Mouse (Mus musculus): Measurements from ENCODE around the gene Tmed8. TPM values are rescaled to one million over a fixed set of nuclear protein-coding genes. Genes with fewer than 3 reads are reported as not detected.

The Tmed8 gene
- 6.7 and 7.1 TPM in 2 replicates for polyA plus RNA-seq (2012; rRNA removed)

- peak; percentile 84 for DNase-seq
- peak within 1 kb of the TSS; percentile 89 for H3K4me3 ChIP-seq (ENCODE audit: insufficient read depth, low read depth, low read length)
- peaks cover 8% of the 10 kb centered on the region; the same call in 1 of the 2 replicates for H3K4me1 ChIP-seq (ENCODE audit: control insufficient read depth, insufficient read depth, low read length)
- TF ChIP-seq POLR2A (IDR thresholded peaks at IDR 0.05; ENCODE audit: low read depth, low read length) (no peak), CTCF (conservative IDR thresholded peaks at IDR 0.05; ENCODE audit: insufficient read depth, insufficient read length, low read depth, low read length) (no peak)
- no peaks in the 10 kb centered on the region for H3K27me3 ChIP-seq (replicated peaks; ENCODE audit: control insufficient read depth, insufficient read depth, low read length)
- peak within 1 kb of the TSS; percentile 29 for H3K27ac ChIP-seq (ENCODE audit: insufficient read depth, low read depth, low read length)
- no peaks in the 10 kb centered on the region for H3K36me3 ChIP-seq (ENCODE audit: control insufficient read depth, insufficient read depth, low read length)
- WGBS: under 1% methylated on average over 69 of the region's 70 CpGs
Measured at GRCm38 (mm10) chr12:87199973-87200586, at the start of gene Tmed8. TSS of gene Tmed8 (minus strand) at chr12:87200454.

GRCm38 (mm10) chr12:87238632-87239031, 38.4 kb upstream of the Tmed8 start, which contains the start of gene Noxred1:
TSS of gene Noxred1 (minus strand) at chr12:87238732.
- H3K36me3 ChIP-seq (ENCODE audit: control insufficient read depth, insufficient read depth, low read length): peaks cover 11% of the 10 kb centered on the region
- WGBS: 95% methylated on average over 1 of the region's 1 CpGs
- no peak within 1 kb of the TSS for H3K27ac ChIP-seq (ENCODE audit: insufficient read depth, low read depth, low read length)
- H3K27me3 ChIP-seq (replicated peaks; ENCODE audit: control insufficient read depth, insufficient read depth, low read length): no peaks in the 10 kb centered on the region
- TF ChIP-seq CTCF (conservative IDR thresholded peaks at IDR 0.05; ENCODE audit: insufficient read depth, insufficient read length, low read depth, low read length) (no peak), POLR2A (IDR thresholded peaks at IDR 0.05; ENCODE audit: low read depth, low read length) (no peak)
- H3K4me1 ChIP-seq (ENCODE audit: control insufficient read depth, insufficient read depth, low read length): no peaks in the 10 kb centered on the region
- H3K4me3 ChIP-seq (ENCODE audit: insufficient read depth, low read depth, low read length): no peak within 1 kb of the TSS
- no peak for DNase-seq

- TF ChIP-seq POLR2A (IDR thresholded peaks at IDR 0.05; ENCODE audit: low read depth, low read length) (no peak), CTCF (conservative IDR thresholded peaks at IDR 0.05; ENCODE audit: insufficient read depth, insufficient read length, low read depth, low read length) (no peak)
- H3K36me3 ChIP-seq (ENCODE audit: control insufficient read depth, insufficient read depth, low read length): peaks cover 9% of the 10 kb centered on the region
- DNase-seq: no peak
- no peaks in the 10 kb centered on the region for H3K4me1 ChIP-seq (ENCODE audit: control insufficient read depth, insufficient read depth, low read length)
- no peak overlapping the region for H3K27ac ChIP-seq (ENCODE audit: insufficient read depth, low read depth, low read length)
- H3K27me3 ChIP-seq (replicated peaks; ENCODE audit: control insufficient read depth, insufficient read depth, low read length): no peaks in the 10 kb centered on the region
- WGBS: 82% methylated on average over 5 of the region's 5 CpGs
- no peak overlapping the region for H3K4me3 ChIP-seq (ENCODE audit: insufficient read depth, low read depth, low read length)
Measured at GRCm38 (mm10) chr12:87236882-87237483, 36.7 kb upstream of the Tmed8 start.

- TF ChIP-seq CTCF (conservative IDR thresholded peaks at IDR 0.05; ENCODE audit: insufficient read depth, insufficient read length, low read depth, low read length) (no peak), POLR2A (IDR thresholded peaks at IDR 0.05; ENCODE audit: low read depth, low read length) (no peak)
- Histone ChIP-seq H3K27me3 (replicated peaks; ENCODE audit: control insufficient read depth, insufficient read depth, low read length) (no peaks in the 10 kb centered on the region), H3K36me3 (ENCODE audit: control insufficient read depth, insufficient read depth, low read length) (no peaks in the 10 kb centered on the region), H3K4me1 (ENCODE audit: control insufficient read depth, insufficient read depth, low read length) (no peaks in the 10 kb centered on the region), H3K27ac (ENCODE audit: insufficient read depth, low read depth, low read length) (no peak overlapping the region), H3K4me3 (ENCODE audit: insufficient read depth, low read depth, low read length) (no peak overlapping the region)
- DNase-seq: no peak
Measured at GRCm38 (mm10) chr12:87230379-87230895, 30.2 kb upstream of the Tmed8 start.

GRCm38 (mm10) chr12:87229633-87230032, 29.4 kb upstream of the Tmed8 start:
- H3K4me3 ChIP-seq (ENCODE audit: insufficient read depth, low read depth, low read length): no peak overlapping the region
- H3K4me1 ChIP-seq (ENCODE audit: control insufficient read depth, insufficient read depth, low read length): no peaks in the 10 kb centered on the region
- no peaks in the 10 kb centered on the region for H3K27me3 ChIP-seq (replicated peaks; ENCODE audit: control insufficient read depth, insufficient read depth, low read length)
- no peak for DNase-seq
- no peak overlapping the region for H3K27ac ChIP-seq (ENCODE audit: insufficient read depth, low read depth, low read length)
- TF ChIP-seq CTCF (conservative IDR thresholded peaks at IDR 0.05; ENCODE audit: insufficient read depth, insufficient read length, low read depth, low read length) (no peak), POLR2A (IDR thresholded peaks at IDR 0.05; ENCODE audit: low read depth, low read length) (no peak)
- 87% methylated on average over 2 of the region's 2 CpGs for WGBS
- H3K36me3 ChIP-seq (ENCODE audit: control insufficient read depth, insufficient read depth, low read length): no peaks in the 10 kb centered on the region

GRCm38 (mm10) chr12:87226801-87227200, 26.5 kb upstream of the Tmed8 start:
- H3K27me3 ChIP-seq (replicated peaks; ENCODE audit: control insufficient read depth, insufficient read depth, low read length): no peaks in the 10 kb centered on the region
- H3K4me1 ChIP-seq (ENCODE audit: control insufficient read depth, insufficient read depth, low read length): no peaks in the 10 kb centered on the region
- H3K4me3 ChIP-seq (ENCODE audit: insufficient read depth, low read depth, low read length): no peak overlapping the region
- TF ChIP-seq POLR2A (IDR thresholded peaks at IDR 0.05; ENCODE audit: low read depth, low read length) (no peak), CTCF (conservative IDR thresholded peaks at IDR 0.05; ENCODE audit: insufficient read depth, insufficient read length, low read depth, low read length) (no peak)
- no peak for DNase-seq
- 76% methylated on average over 7 of the region's 7 CpGs for WGBS
- no peaks in the 10 kb centered on the region for H3K36me3 ChIP-seq (ENCODE audit: control insufficient read depth, insufficient read depth, low read length)
- no peak overlapping the region for H3K27ac ChIP-seq (ENCODE audit: insufficient read depth, low read depth, low read length)

- no peaks in the 10 kb centered on the region for H3K4me1 ChIP-seq (ENCODE audit: control insufficient read depth, insufficient read depth, low read length)
- no peaks in the 10 kb centered on the region for H3K27me3 ChIP-seq (replicated peaks; ENCODE audit: control insufficient read depth, insufficient read depth, low read length)
- no peak for TF ChIP-seq CTCF (conservative IDR thresholded peaks at IDR 0.05; ENCODE audit: insufficient read depth, insufficient read length, low read depth, low read length)
- no peaks in the 10 kb centered on the region for H3K36me3 ChIP-seq (ENCODE audit: control insufficient read depth, insufficient read depth, low read length)
- no peak for DNase-seq
- WGBS: 82% methylated on average over 10 of the region's 10 CpGs
- H3K27ac ChIP-seq (ENCODE audit: insufficient read depth, low read depth, low read length): no peak overlapping the region
- H3K4me3 ChIP-seq (ENCODE audit: insufficient read depth, low read depth, low read length): no peak overlapping the region
Measured at GRCm38 (mm10) chr12:87224950-87225349, 24.7 kb upstream of the Tmed8 start.
